Mouse (Mus musculus) bone marrow, adult 2 months (tissue): ENCODE measurements around the gene Btrc.

Source experiments
- CTCF ChIP-seq: fragments of 200-500 bp; IDR thresholded peaks from 2 replicates; pipeline ENCODE4 v1.5.1; 2011; ENCODE audit warnings: low read length, control low read depth; ENCODE audit not compliant: control insufficient read depth, insufficient read depth
- POLR2A ChIP-seq: fragments of 200-500 bp; IDR thresholded peaks from 2 replicates; pipeline ENCODE4 v1.6.1; 2011; ENCODE audit warnings: low read depth, mild to moderate bottlenecking, control low read depth, low read length, borderline replicate concordance; ENCODE audit not compliant: control insufficient read depth

DNA sequence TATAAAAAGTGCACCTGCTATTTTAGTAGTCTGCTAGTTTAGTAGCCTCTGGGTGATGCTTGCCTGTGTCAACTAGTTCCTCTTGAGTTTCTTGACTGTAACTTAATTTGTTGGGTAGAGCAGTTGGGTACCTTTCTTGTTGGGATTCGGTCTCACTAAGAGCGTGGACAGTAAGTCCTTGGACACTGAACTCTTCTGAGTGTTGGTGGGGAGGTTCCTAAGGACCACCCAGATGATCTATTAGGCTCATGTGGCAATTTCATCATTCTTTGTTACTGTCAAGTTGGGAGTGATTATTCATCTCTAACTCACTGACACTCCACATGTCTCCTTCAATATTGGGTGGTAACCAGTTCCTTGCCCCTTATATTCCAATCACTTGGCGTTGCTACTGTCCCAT is 90.9 kb downstream of the Btrc start:
- TF ChIP-seq CTCF = no peak
- TF ChIP-seq POLR2A = no peak
